Mouse (Mus musculus) MEL (cell line): ENCODE measurements around the gene Sdr42e1.

ENCODE experiments used
- CTCF ChIP-seq, 3 experiments: IDR thresholded peaks in 2 of 3; conservative IDR thresholded peaks in 1 of 3; 2 replicates each; pipeline ENCODE4 v1.5.1; 2011 to 2012; ENCODE audit warnings: low read length in 3 of 3, low read depth in 2 of 3, mild to moderate bottlenecking in 2 of 3, improper control_type of control experiment in 1 of 3, inconsistent platforms in 1 of 3, mixed read lengths in 1 of 3, moderate library complexity in 1 of 3; ENCODE audit not compliant: control insufficient read depth in 1 of 3, insufficient read depth in 1 of 3, poor library complexity in 1 of 3, severe bottlenecking in 1 of 3
- GATA1 ChIP-seq: IDR thresholded peaks from 2 replicates; pipeline ENCODE4 v1.6.1; 2011; ENCODE audit warnings: low read depth, low read length, improper control_type of control experiment
- MXI1 ChIP-seq: IDR thresholded peaks from 2 replicates; pipeline ENCODE4 v1.6.1; 2011; ENCODE audit warnings: mild to moderate bottlenecking, low read depth, low read length, improper control_type of control experiment
- NRF1 ChIP-seq: IDR thresholded peaks from 2 replicates; pipeline ENCODE4 v1.6.1; 2014; ENCODE audit warnings: low read depth, mild to moderate bottlenecking, inconsistent platforms, low read length, improper control_type of control experiment, moderate library complexity; ENCODE audit not compliant: poor library complexity, insufficient read depth, severe bottlenecking
- RAD21 ChIP-seq: IDR thresholded peaks from 2 replicates; pipeline ENCODE4 v1.6.1; 2011; ENCODE audit warnings: mild to moderate bottlenecking, low read depth, low read length, improper control_type of control experiment
- TAL1 ChIP-seq: IDR thresholded peaks from 2 replicates; pipeline ENCODE4 v1.6.1; 2012; ENCODE audit warnings: mild to moderate bottlenecking, inconsistent platforms, low read length, moderate library complexity, mixed read lengths
- ZMIZ1 ChIP-seq: IDR thresholded peaks from 2 replicates; pipeline ENCODE4 v1.6.1; 2012; ENCODE audit warnings: low read depth, mild to moderate bottlenecking, inconsistent platforms, low read length, improper control_type of control experiment, moderate library complexity

- TF ChIP-seq ZMIZ1 (no peak), NRF1 (no peak), CTCF (IDR thresholded peaks at IDR 0.05 in 2 of 3, conservative IDR thresholded peaks at IDR 0.05 in 1 of 3; ENCODE audit: control insufficient read depth in 1 of 3, insufficient read depth in 1 of 3, low read depth in 2 of 3, low read length in 3 of 3, poor library complexity in 1 of 3, severe bottlenecking in 1 of 3) (no peak), MXI1 (no peak), RAD21 (no peak), TAL1 (no peak), GATA1 (no peak)
Measured at GRCm38 (mm10) chr8:117673430-117673830, at the start of gene Sdr42e1.
